In genomic region chr13:118643138-118643537, GRCm38 (mm10) we compare ENCODE assay signal across 21 mouse cellular contexts. TPM values are rescaled to one million over a fixed set of nuclear protein-coding genes. Genes with fewer than 3 reads are reported as not detected.
"Had no signal": no experiment of that assay in that cellular context is flagged by ENCODE, and none has a peak within 500 bp of the region (broad histone marks: within the 10 kb centered on the region; RNA-seq: fewer than 3 reads in every experiment).

No protein-coding gene starts in this region.

- H3K4me2 ChIP-seq: lung, embryonic 14.5 days; midbrain, embryonic 12.5 days; neural tube, embryonic 13.5 days; neural tube, embryonic 15.5 days had no signal

- H3K27ac ChIP-seq: midbrain, embryonic 10.5 days; midbrain, embryonic 12.5 days; neural tube, embryonic 13.5 days; neural tube, embryonic 15.5 days had no signal

- H3K9ac ChIP-seq: lung, embryonic 14.5 days; midbrain, embryonic 12.5 days; neural tube, embryonic 13.5 days; neural tube, embryonic 15.5 days had no signal

- ATAC-seq: midbrain, embryonic 16.5 days had no signal

- H3K4me1 ChIP-seq: midbrain, embryonic 10.5 days; midbrain, embryonic 12.5 days; neural tube, embryonic 13.5 days; neural tube, embryonic 15.5 days had no signal

- H3K9me3 ChIP-seq: midbrain, embryonic 10.5 days; midbrain, embryonic 12.5 days; neural tube, embryonic 13.5 days; neural tube, embryonic 15.5 days had no signal

- H3K27me3 ChIP-seq: midbrain, embryonic 12.5 days; neural tube, embryonic 13.5 days; neural tube, embryonic 15.5 days had no signal

- H3K36me3 ChIP-seq: midbrain, embryonic 10.5 days; midbrain, embryonic 12.5 days; neural tube, embryonic 13.5 days; neural tube, embryonic 15.5 days had no signal

- H3K4me3 ChIP-seq: midbrain, embryonic 10.5 days; midbrain, embryonic 12.5 days; myocyte; neural tube, embryonic 13.5 days; neural tube, embryonic 15.5 days had no signal

- DNase-seq: lung, adult 18-20 months; lung, embryonic 14.5 days; lung, postnatal 10 days; lung, postnatal 4 days; midbrain, embryonic 14.5 days; retina, postnatal 1 day; right cerebral cortex, adult 18-20 months; right cerebral cortex, postnatal 25 days; right cerebral cortex, postnatal 4 days; spleen, adult 18-20 months; thymus, adult 18-20 months; thymus, postnatal 14 days; thymus, postnatal 36 days had no signal

RNA-seq across cellular contexts. Expression of gene Fgf10, which starts 26.5 kb away (rescaled TPM):
- total RNA-seq: megakaryocyte, adult 5-6 weeks; megakaryocyte-erythroid progenitor cell, adult 5-6 weeks had no signal
